Mouse (Mus musculus) E14TG2a.4 (cell line): ENCODE data around the gene Kcnn1.
A peak's percentile ranks its signal among the peaks of the same experiment; 100 is the strongest.

Experiments
- H3K27me3 ChIP-seq: 2 replicates; pipeline ENCODE4 v1.6.1; 2014; ENCODE audit warnings: low read length, control low read depth; ENCODE audit not compliant: insufficient read depth
- H3K36me3 ChIP-seq: 2 replicates; pipeline ENCODE4 v1.6.1; 2014; ENCODE audit warnings: low read length, control low read depth; ENCODE audit not compliant: insufficient read depth
- H3K4me1 ChIP-seq: replicated peaks from 2 replicates; pipeline ENCODE4 v1.6.1; 2014; ENCODE audit warnings: low read depth, low read length, control low read depth
- H3K4me3 ChIP-seq: replicated peaks from 2 replicates; pipeline ENCODE4 v1.5.1; 2014; ENCODE audit warnings: mild to moderate bottlenecking, low read length
- H3K9me3 ChIP-seq: 2 replicates; pipeline ENCODE4 v1.6.1; 2014; ENCODE audit warnings: low read length, control low read depth
- CTCF ChIP-seq: conservative IDR thresholded peaks from 2 replicates; pipeline ENCODE4 v1.5.1; 2014; ENCODE audit warnings: low read length
- NANOG ChIP-seq: IDR thresholded peaks from 2 replicates; pipeline ENCODE4 v1.6.1; 2014; ENCODE audit warnings: borderline replicate concordance, low read length, mixed read lengths
- POU5F1 ChIP-seq: IDR thresholded peaks from 2 replicates; pipeline ENCODE4 v1.6.1; 2014; ENCODE audit warnings: low read length, borderline replicate concordance

The Kcnn1 gene

GRCm38 (mm10) chr8:70852595-70853231, 10.3 kb downstream of the Kcnn1 start:
- H3K4me1 ChIP-seq = peaks cover 68% of the 10 kb centered on the region
- H3K27me3 ChIP-seq = peaks cover 34% of the 10 kb centered on the region
- H3K36me3 ChIP-seq = peaks cover 10% of the 10 kb centered on the region
- H3K4me3 ChIP-seq = peak overlapping the region; percentile 23; the same call in 1 of the 2 replicates
- H3K9me3 ChIP-seq = no peaks in the 10 kb centered on the region
- no peak for TF ChIP-seq CTCF
- TF ChIP-seq POU5F1 = no peak
- TF ChIP-seq NANOG = no peak

GRCm38 (mm10) chr8:70851837-70852236, 11.2 kb downstream of the Kcnn1 start:
- Histone ChIP-seq H3K9me3 (no peaks in the 10 kb centered on the region), H3K36me3 (peaks cover 10% of the 10 kb centered on the region)
- TF ChIP-seq POU5F1 (no peak), CTCF (no peak), NANOG (no peak)

GRCm38 (mm10) chr8:70850947-70851346, 12.1 kb downstream of the Kcnn1 start:
- H3K4me3 ChIP-seq = no peak overlapping the region
- peaks cover 10% of the 10 kb centered on the region for H3K36me3 ChIP-seq
- TF ChIP-seq CTCF = no peak
- no peak for TF ChIP-seq POU5F1
- TF ChIP-seq NANOG = no peak
- H3K4me1 ChIP-seq = peaks cover 69% of the 10 kb centered on the region
- peaks cover 27% of the 10 kb centered on the region for H3K27me3 ChIP-seq
- no peaks in the 10 kb centered on the region for H3K9me3 ChIP-seq

More at GRCm38 (mm10) chr8:70851837-70852236, 11.2 kb downstream of the Kcnn1 start:
- peaks cover 66% of the 10 kb centered on the region for H3K4me1 ChIP-seq
- peaks cover 34% of the 10 kb centered on the region for H3K27me3 ChIP-seq
- H3K4me3 ChIP-seq = no peak overlapping the region

- Histone ChIP-seq H3K36me3 (peaks cover 10% of the 10 kb centered on the region), H3K4me1 (peaks cover 72% of the 10 kb centered on the region), H3K4me3 (no peak overlapping the region), H3K9me3 (no peaks in the 10 kb centered on the region), H3K27me3 (peaks cover 20% of the 10 kb centered on the region)
- no peak for TF ChIP-seq CTCF
These were observed 12.8 kb downstream of the Kcnn1 start for GRCm38 (mm10) chr8:70850132-70850845.

DNA sequence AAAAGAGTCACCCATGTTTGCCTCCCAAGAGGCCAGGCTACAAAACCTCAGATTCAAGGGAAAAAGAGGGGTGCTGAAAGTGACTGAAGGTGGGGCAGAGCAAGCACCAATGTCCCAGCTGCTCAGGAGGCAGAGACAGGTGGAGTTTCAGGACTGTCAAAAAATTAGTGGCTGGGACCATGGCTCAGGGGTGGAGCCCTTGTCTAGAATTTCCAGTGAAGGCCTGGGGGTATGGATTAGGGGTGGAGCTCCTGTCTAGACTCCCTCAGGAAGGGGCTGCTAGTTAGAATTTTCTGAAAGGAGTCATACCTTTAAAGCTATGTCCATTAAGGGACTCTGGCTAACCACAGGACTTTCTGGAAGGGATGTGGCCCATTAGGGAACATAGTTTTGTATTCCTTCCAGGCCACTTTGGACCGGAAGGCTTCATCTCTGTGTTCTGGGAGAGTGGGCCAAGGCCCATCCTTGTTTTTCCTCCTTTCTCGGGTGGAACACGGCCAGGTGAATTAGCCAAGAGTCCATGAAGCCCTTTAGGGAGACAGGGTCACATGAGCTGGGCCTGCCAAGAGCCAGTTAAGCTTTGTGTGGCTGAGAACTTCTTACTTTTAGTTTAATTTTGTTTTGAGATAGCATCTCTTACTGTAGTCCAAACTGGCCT, 13.6 kb downstream of the Kcnn1 start:
- Histone ChIP-seq H3K27me3 (peaks cover 13% of the 10 kb centered on the region), H3K4me1 (peaks cover 80% of the 10 kb centered on the region), H3K9me3 (no peaks in the 10 kb centered on the region), H3K4me3 (0 out of 2 replicates have a peak overlapping the region, but pooled peaks have one; percentile 8), H3K36me3 (peaks cover 4% of the 10 kb centered on the region; the same call in 1 of the 2 replicates)
- TF ChIP-seq CTCF (no peak), NANOG (no peak)

GRCm38 (mm10) chr8:70846371-70847154, 16.5 kb downstream of the Kcnn1 start:
- peaks cover 89% of the 10 kb centered on the region for H3K4me1 ChIP-seq
- H3K4me3 ChIP-seq = no peak overlapping the region
- peaks cover 7% of the 10 kb centered on the region; the same call in 1 of the 2 replicates for H3K27me3 ChIP-seq
- TF ChIP-seq CTCF = no peak
- TF ChIP-seq NANOG = no peak
- no peak for TF ChIP-seq POU5F1
- H3K9me3 ChIP-seq = no peaks in the 10 kb centered on the region
- H3K36me3 ChIP-seq = no peaks in the 10 kb centered on the region

DNA sequence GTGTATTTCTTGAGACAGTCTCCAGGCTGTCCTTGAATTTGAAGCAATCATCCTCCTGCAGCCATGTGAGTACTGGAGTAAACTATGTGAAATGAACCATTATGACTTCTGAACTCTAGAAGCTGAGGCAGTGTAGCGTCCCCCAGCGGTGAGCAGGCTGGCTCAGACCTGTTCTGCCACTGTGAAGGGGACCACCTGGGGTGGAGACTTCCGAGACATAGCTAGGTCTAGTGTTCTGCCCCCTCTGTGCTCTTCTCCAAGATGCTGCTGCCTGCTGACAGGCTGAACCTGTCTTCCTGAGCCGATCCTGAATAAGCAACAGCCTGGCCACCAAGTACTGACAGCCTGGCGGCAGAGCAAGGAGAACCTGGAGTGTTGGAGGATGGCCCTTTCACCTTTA, 17.9 kb downstream of the Kcnn1 start:
- Histone ChIP-seq H3K4me3 (0 out of 2 replicates have a peak overlapping the region, but pooled peaks have one; percentile 3), H3K27me3 (peaks cover 7% of the 10 kb centered on the region; the same call in 1 of the 2 replicates), H3K9me3 (no peaks in the 10 kb centered on the region), H3K4me1 (peaks cover 90% of the 10 kb centered on the region), H3K36me3 (no peaks in the 10 kb centered on the region)
- TF ChIP-seq CTCF (peak; percentile 48), NANOG (no peak)

DNA sequence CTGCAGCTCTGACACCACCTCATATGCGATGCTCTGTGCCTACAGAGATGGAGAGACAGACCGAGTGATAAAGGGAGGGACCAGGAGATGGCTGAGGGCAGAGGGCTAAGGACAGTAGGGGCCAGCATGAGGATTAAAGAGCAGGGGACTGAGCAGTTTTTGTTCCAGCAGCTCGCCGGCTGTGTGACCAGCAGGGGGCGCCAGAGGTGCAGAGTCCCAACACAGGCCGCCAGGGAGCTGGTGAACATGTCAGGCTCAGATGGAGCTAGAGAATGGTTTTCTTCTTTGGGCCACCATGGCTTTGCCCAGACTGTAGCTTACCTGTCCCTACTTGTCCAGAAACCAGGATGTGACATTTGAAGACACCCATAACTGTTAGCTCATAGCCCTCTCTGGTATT, 18.5 kb downstream of the Kcnn1 start:
- H3K4me1 ChIP-seq = peaks cover 87% of the 10 kb centered on the region
- no peaks in the 10 kb centered on the region for H3K36me3 ChIP-seq
- H3K27me3 ChIP-seq = peaks cover 7% of the 10 kb centered on the region; the same call in 1 of the 2 replicates
- H3K9me3 ChIP-seq = no peaks in the 10 kb centered on the region
- TF ChIP-seq CTCF = peak; percentile 92
- TF ChIP-seq NANOG = no peak
- TF ChIP-seq POU5F1 = no peak
- no peak overlapping the region for H3K4me3 ChIP-seq
